Mouse (Mus musculus) CH12.LX (cell line): ENCODE data around the gene Gm9045. TPM values are rescaled to one million over a fixed set of nuclear protein-coding genes. Genes with fewer than 3 reads are reported as not detected.
"Not testable (repeated sequence)": the region's sequence is repeated elsewhere in the genome, so short reads cannot be mapped to it uniquely, and the experiment has no call there.

Experiments used
- DNase-seq: peaks from one replicate; pipeline ENCODE4 v3.0.0-alpha.2; 2013; ENCODE audit errors: extremely low read depth
- H3K27ac ChIP-seq: 2 replicates; pipeline ENCODE4 v1.5.1; 2012; ENCODE audit warnings: low read depth, mild to moderate bottlenecking, control low read depth, moderate library complexity; ENCODE audit not compliant: insufficient read depth
- H3K27me3 ChIP-seq: replicated peaks from 2 replicates; pipeline ENCODE3; 2012; ENCODE audit warnings: inconsistent platforms
- H3K36me3 ChIP-seq, 2 experiments: replicated peaks in 1 of 2; 2 replicates each; pipeline versions ENCODE3 to v1.6.1; 2012; ENCODE audit warnings: inconsistent platforms in 1 of 2, low read length in 1 of 2, mild to moderate bottlenecking in 1 of 2, mixed read lengths in 1 of 2, moderate library complexity in 1 of 2; ENCODE audit not compliant: control insufficient read depth in 1 of 2, insufficient read depth in 1 of 2
- H3K4me1 ChIP-seq, 2 experiments: 2 replicates each; pipeline ENCODE4 v1.6.1; 2012; ENCODE audit warnings: inconsistent platforms in 1 of 2, moderate library complexity in 1 of 2; ENCODE audit not compliant: insufficient read depth in 2 of 2, control insufficient read depth in 1 of 2
- H3K4me2 ChIP-seq: 2 replicates; pipeline ENCODE4 v1.6.1; 2012; ENCODE audit warnings: low read depth, mild to moderate bottlenecking, control low read depth; ENCODE audit not compliant: poor library complexity, insufficient read depth, severe bottlenecking
- H3K4me3 ChIP-seq, 3 experiments: fragments of 150-350 bp in 1 of 3; sonication (generic) in 1 of 3; replicated peaks in 1 of 3; 2 replicates each; pipeline versions ENCODE3 to v1.5.1; 2011 to 2012; ENCODE audit warnings: low read depth in 2 of 3, low read length in 2 of 3, mild to moderate bottlenecking in 2 of 3, moderate library complexity in 2 of 3, control low read depth in 1 of 3, improper control_type of control experiment in 1 of 3, inconsistent platforms in 1 of 3, mixed read lengths in 1 of 3; ENCODE audit not compliant: poor library complexity in 1 of 3
- H3K79me2 ChIP-seq: replicated peaks from 2 replicates; pipeline ENCODE4 v1.6.1; 2012; ENCODE audit warnings: mild to moderate bottlenecking, moderate library complexity; ENCODE audit not compliant: control insufficient read depth, poor library complexity, insufficient read depth, severe bottlenecking; ENCODE audit errors: extremely low read depth
- H3K9ac ChIP-seq: 2 replicates; pipeline ENCODE4 v1.6.1; 2012; ENCODE audit warnings: low read depth, mild to moderate bottlenecking, control low read depth, moderate library complexity; ENCODE audit not compliant: insufficient read depth
- H3K9me3 ChIP-seq: replicated peaks from 2 replicates; pipeline ENCODE3; 2012; ENCODE audit warnings: low read length, inconsistent platforms, mixed read lengths
- CHD1 ChIP-seq: IDR thresholded peaks from 2 replicates; pipeline ENCODE4 v1.6.1; 2012; ENCODE audit warnings: low read depth, low read length, improper control_type of control experiment, inconsistent platforms
- CHD2 ChIP-seq: IDR thresholded peaks from 2 replicates; pipeline ENCODE4 v1.6.1; 2011; ENCODE audit warnings: low read length, improper control_type of control experiment
- E2F4 ChIP-seq: IDR thresholded peaks from 2 replicates; pipeline ENCODE4 v1.6.1; 2011; ENCODE audit warnings: low read depth, low read length, improper control_type of control experiment; ENCODE audit not compliant: insufficient replicate concordance
- KAT2A ChIP-seq: IDR thresholded peaks from 2 replicates; pipeline ENCODE4 v1.6.1; 2012; ENCODE audit warnings: low read length, improper control_type of control experiment, inconsistent platforms; ENCODE audit not compliant: insufficient replicate concordance
- USF2 ChIP-seq: conservative IDR thresholded peaks from 2 replicates; pipeline ENCODE4 v1.6.1; 2011; ENCODE audit warnings: low read depth, low read length, improper control_type of control experiment
- dilution Hi-C: fragments of 300-500 bp; cut with MboI; formaldehyde crosslinking; loops from 2 replicates; pipeline ENCODE4 v1.14.3; 2020; ENCODE audit warnings: low sequenced_read_pairs; ENCODE audit not compliant: extremely low pct_unique_long_range_greater_than_20kb, extremely low pct_ligation_motif_present
- in situ Hi-C: fragments of 300-500 bp; cut with MboI; formaldehyde crosslinking; loops from 3 replicates; pipeline ENCODE4 v1.14.3; 2019; ENCODE audit warnings: low sequenced_read_pairs, low pct_ligation_motif_present, low pct_unique_long_range_greater_than_20kb, mixed read lengths
- polyA plus RNA-seq: library from polyadenylated mRNA; unstranded; fragments of >175 nt; gene quantifications from 2 replicates; pipeline ENCODE4 v1.2.1, GENCODE M21; 2012; ENCODE audit warnings: low read depth; ENCODE audit not compliant: insufficient read length
- total RNA-seq, 2 experiments: library from RNA; depleted of rRNA; stranded (reverse); fragments of 300-350 nt in 1 of 2; fragments of >200 nt in 1 of 2; gene quantifications; 2 replicates each; pipeline ENCODE4 v1.2.3; 2012 to 2014

Gm9045 gene
- total and polyA plus RNA-seq, 3 experiments, result 0.08 to 0.34 TPM; not detected in 1

DNA sequence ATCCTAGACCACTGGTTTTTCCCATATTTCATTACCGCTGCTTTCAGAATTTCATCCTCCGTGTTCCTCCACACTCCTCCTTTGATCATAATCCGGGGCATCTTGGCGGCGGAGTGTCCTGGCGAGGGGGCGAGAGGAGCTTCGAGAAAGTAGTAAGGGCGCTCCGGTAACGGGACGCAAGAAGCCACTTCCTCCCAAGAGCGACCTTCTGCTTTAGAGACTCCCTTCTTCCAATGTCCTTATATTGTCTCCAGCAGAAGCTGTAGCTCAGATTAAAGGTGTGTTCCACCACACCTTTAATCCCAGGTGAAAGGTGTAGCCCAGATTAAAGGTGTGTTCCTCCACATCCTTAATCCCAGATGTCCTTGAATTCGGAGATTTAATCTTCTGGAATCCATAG lies 5.3 kb downstream of the Gm9045 start, which contains the start of gene Gm9044:
Gene Gm9044, minus strand, starts transcription at position 101 of the 400 bp plus-strand sequence.
- H3K27me3 ChIP-seq, H3K9me3 ChIP-seq, H3K4me2 ChIP-seq, H3K36me3 ChIP-seq, H3K27ac ChIP-seq, dilution Hi-C loops, H3K9ac ChIP-seq, H3K4me3 ChIP-seq, in situ Hi-C loops, DNase-seq, H3K4me1 ChIP-seq, H3K79me2 ChIP-seq: not testable (repeated sequence)

DNA sequence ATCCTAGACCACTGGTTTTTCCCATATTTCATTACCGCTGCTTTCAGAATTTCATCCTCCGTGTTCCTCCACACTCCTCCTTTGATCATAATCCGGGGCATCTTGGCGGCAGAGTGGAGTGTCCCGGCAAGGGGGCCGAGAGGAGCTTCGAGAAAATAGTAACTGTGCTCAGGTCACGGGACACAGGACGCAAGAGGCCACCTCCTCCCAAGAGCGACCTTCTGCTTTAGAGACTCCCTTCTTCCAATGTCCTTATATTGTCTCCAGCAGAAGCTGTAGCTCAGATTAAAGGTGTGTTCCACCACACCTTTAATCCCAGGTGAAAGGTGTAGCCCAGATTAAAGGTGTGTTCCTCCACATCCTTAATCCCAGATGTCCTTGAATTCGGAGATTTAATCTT lies 10.8 kb downstream of the Gm9045 start, which contains the start of gene Gm9040:
Gene Gm9040, minus strand, starts transcription at position 101 of the 400 bp plus-strand sequence.
- dilution Hi-C loops, H3K79me2 ChIP-seq, in situ Hi-C loops, H3K9me3 ChIP-seq, H3K36me3 ChIP-seq, H3K4me3 ChIP-seq, DNase-seq, H3K4me1 ChIP-seq, H3K9ac ChIP-seq, H3K4me2 ChIP-seq, H3K27ac ChIP-seq, H3K27me3 ChIP-seq: not testable (repeated sequence)

DNA sequence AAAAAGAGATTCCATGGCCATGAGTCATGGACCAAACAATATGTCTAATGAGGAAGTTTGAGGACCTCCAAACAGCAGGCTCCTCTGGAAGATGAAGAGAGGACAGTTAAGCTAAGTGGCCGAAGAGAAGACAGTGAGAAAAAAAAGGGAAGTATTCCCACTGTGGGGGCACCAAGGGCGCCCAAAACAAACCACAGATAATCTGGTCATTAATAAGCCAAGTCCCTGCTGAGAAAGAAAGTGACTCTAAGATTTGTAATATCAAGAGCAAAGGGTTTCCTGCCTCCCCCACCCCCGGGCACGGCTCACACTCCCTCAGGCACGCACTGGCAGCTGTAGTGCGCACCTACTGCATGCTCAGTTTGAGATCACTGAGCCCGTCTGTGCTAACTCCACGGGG lies 18.6 kb downstream of the Gm9045 start:
- no peaks in the 10 kb centered on the region for H3K27me3 ChIP-seq
- no peak overlapping the region for H3K9ac ChIP-seq
- no peak overlapping the region for H3K4me3 ChIP-seq
- TF ChIP-seq USF2, result no peak
- TF ChIP-seq E2F4, result no peak
- no peak for TF ChIP-seq CHD1
- no peak for TF ChIP-seq CHD2
- TF ChIP-seq KAT2A, result no peak
- no peaks in the 10 kb centered on the region for H3K36me3 ChIP-seq
- H3K4me2 ChIP-seq, result no peak overlapping the region
- no peaks in the 10 kb centered on the region for H3K4me1 ChIP-seq
- DNase-seq, result peak; percentile 2
- H3K27ac ChIP-seq, result no peak overlapping the region
- no peaks in the 10 kb centered on the region for H3K79me2 ChIP-seq
- in situ Hi-C loops, result no loop called here
- dilution Hi-C loops, result no loop called here
- no peaks in the 10 kb centered on the region for H3K9me3 ChIP-seq

DNA sequence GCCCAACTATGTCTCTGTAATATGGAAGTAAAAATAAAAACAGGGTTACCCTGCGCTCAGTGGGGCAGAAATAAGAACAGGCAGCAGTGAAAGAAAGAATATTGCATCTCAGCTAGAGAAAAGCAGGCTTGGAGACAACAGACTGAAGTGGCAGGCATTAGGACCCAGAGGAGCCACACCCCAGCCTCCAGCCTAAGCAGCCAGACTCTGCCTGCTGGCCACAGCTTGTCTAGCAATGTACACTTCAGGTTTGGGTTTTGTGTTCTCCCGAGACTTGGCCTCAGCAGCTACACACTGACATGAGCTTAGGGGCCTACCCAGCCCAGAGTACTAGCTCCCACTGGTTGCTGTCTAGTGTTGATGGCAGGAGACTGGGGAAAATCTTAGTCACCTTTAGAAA lies 35.5 kb downstream of the Gm9045 start:
- H3K4me2 ChIP-seq, in situ Hi-C loops, H3K4me3 ChIP-seq, H3K27ac ChIP-seq, H3K9ac ChIP-seq, H3K9me3 ChIP-seq, H3K4me1 ChIP-seq, H3K79me2 ChIP-seq, H3K36me3 ChIP-seq, H3K27me3 ChIP-seq, dilution Hi-C loops: not testable (repeated sequence)
- peak; percentile 17 for DNase-seq
